Mouse (Mus musculus) heart, postnatal 0 days (tissue): ENCODE data around the gene Frem1. TPM values are rescaled to one million over a fixed set of nuclear protein-coding genes. Genes with fewer than 3 reads are reported as not detected.

ENCODE experiments used
- ATAC-seq: fragments of 200-750 bp; cut with Nextera tagmentation; 2 replicates; pipeline ENCODE4 v1.8.0; 2017; ENCODE audit warnings: low read depth, moderate number of reproducible peaks, moderate library complexity; ENCODE audit not compliant: insufficient read depth
- DNase-seq: peaks from one replicate; pipeline ENCODE4 v3.0.0-alpha.2; 2016; ENCODE audit warnings: low spot score
- H3K27ac ChIP-seq: fragments of 300-500 bp; sonication (generic); 2 replicates; pipeline ENCODE4 v1.5.1; 2014; ENCODE audit warnings: low read depth, mild to moderate bottlenecking
- H3K27me3 ChIP-seq: fragments of 300-500 bp; sonication (generic); 2 replicates; pipeline ENCODE4 v1.6.1; 2014; ENCODE audit warnings: low read length, mixed read lengths; ENCODE audit not compliant: control insufficient read depth, insufficient read depth
- H3K36me3 ChIP-seq: fragments of 300-500 bp; sonication (generic); replicated peaks from 2 replicates; pipeline ENCODE4 v1.6.1; 2014; ENCODE audit warnings: low read length, mixed read lengths; ENCODE audit not compliant: control insufficient read depth, insufficient read depth
- H3K4me1 ChIP-seq: fragments of 300-500 bp; sonication (generic); 2 replicates; pipeline ENCODE4 v1.6.1; 2014; ENCODE audit warnings: antibody characterized with exemption; ENCODE audit not compliant: control insufficient read depth, insufficient read depth
- H3K4me2 ChIP-seq: fragments of 300-500 bp; sonication (generic); 2 replicates; pipeline ENCODE4 v1.6.1; 2014; ENCODE audit warnings: low read depth, mild to moderate bottlenecking, low read length, moderate library complexity
- H3K4me3 ChIP-seq: fragments of 300-500 bp; sonication (generic); 2 replicates; pipeline ENCODE4 v1.5.1; 2014; ENCODE audit warnings: low read depth, low read length
- H3K9ac ChIP-seq: fragments of 300-500 bp; sonication (generic); replicated peaks from 2 replicates; pipeline ENCODE4 v1.6.1; 2014; ENCODE audit warnings: low read depth, low read length, mixed read lengths
- H3K9me3 ChIP-seq: fragments of 300-500 bp; sonication (generic); replicated peaks from 2 replicates; pipeline ENCODE4 v1.6.1; 2016; ENCODE audit warnings: low read length; ENCODE audit not compliant: control insufficient read depth
- CTCF ChIP-seq: IDR thresholded peaks from 2 replicates; pipeline ENCODE4 v1.5.1; 2016; ENCODE audit warnings: antibody characterized with exemption, control low read depth, low read depth
- EP300 ChIP-seq: IDR thresholded peaks from 2 replicates; pipeline ENCODE4 v1.6.1; 2016; ENCODE audit warnings: antibody characterized with exemption, low read depth
- WGBS: fragments of 180-500 bp; shearing (Covaris S2); extraction: QIAGEN DNeasy Blood & Tissue Kit; methylation state at CpG from one replicate; pipeline ENCODE4 v1.1.7; 2014; 5-methylcytosine and 5-hydroxymethylcytosine counted together
- polyA plus RNA-seq: library from polyadenylated mRNA; unstranded; fragments of >200 nt; fragmentation: Nextera tagmentation; extraction: Ambion mirVana; gene quantifications from 2 replicates; pipeline ENCODE4 v1.2.1, GENCODE M21; 2015
- total RNA-seq: library from RNA; depleted of rRNA; stranded (reverse); fragments of >200 nt; gene quantifications from 2 replicates; pipeline ENCODE4 v1.2.3, GENCODE M21; 2014; ENCODE audit warnings: low replicate concordance

The Frem1 gene
- total and polyA plus RNA-seq, 2 experiments from 2014 or later, result 1.1 to 10.3 TPM

GRCm38 (mm10) chr4:82953992-82954391, 98.1 kb downstream of the Frem1 start:
- 63% methylated on average over 4 of the region's 4 CpGs for WGBS
- TF ChIP-seq EP300, result no peak
- no peak for TF ChIP-seq CTCF
- H3K27ac ChIP-seq, result no peak overlapping the region
- no peak overlapping the region for H3K4me3 ChIP-seq
- H3K4me1 ChIP-seq, result no peaks in the 10 kb centered on the region
- no peaks in the 10 kb centered on the region for H3K27me3 ChIP-seq
- no peak overlapping the region for H3K4me2 ChIP-seq
- no peaks in the 10 kb centered on the region for H3K36me3 ChIP-seq
- DNase-seq (no peak), ATAC-seq (no peak)
- H3K9ac ChIP-seq, result no peak overlapping the region
- H3K9me3 ChIP-seq, result no peaks in the 10 kb centered on the region

- Histone ChIP-seq H3K4me2 (no peak overlapping the region), H3K4me1 (no peaks in the 10 kb centered on the region), H3K9ac (no peak overlapping the region), H3K27ac (no peak overlapping the region), H3K4me3 (no peak overlapping the region), H3K36me3 (no peaks in the 10 kb centered on the region), H3K9me3 (no peaks in the 10 kb centered on the region), H3K27me3 (no peaks in the 10 kb centered on the region)
- TF ChIP-seq EP300 (no peak), CTCF (no peak)
- ATAC-seq (no peak), DNase-seq (no peak)
- 85% methylated on average over 8 of the region's 8 CpGs for WGBS
These were observed 102.6 kb downstream of the Frem1 start for GRCm38 (mm10) chr4:82949511-82949910.

GRCm38 (mm10) chr4:82946721-82947120, 105.4 kb downstream of the Frem1 start:
- 86% methylated on average over 8 of the region's 8 CpGs for WGBS
- Histone ChIP-seq H3K4me2 (no peak overlapping the region), H3K27me3 (no peaks in the 10 kb centered on the region), H3K4me3 (no peak overlapping the region), H3K4me1 (no peaks in the 10 kb centered on the region), H3K27ac (no peak overlapping the region), H3K36me3 (no peaks in the 10 kb centered on the region), H3K9ac (no peak overlapping the region), H3K9me3 (no peaks in the 10 kb centered on the region)
- TF ChIP-seq CTCF (no peak), EP300 (no peak)
- DNase-seq (no peak), ATAC-seq (no peak)

GRCm38 (mm10) chr4:82946276-82946612, 105.9 kb downstream of the Frem1 start:
- H3K27me3 ChIP-seq, result no peaks in the 10 kb centered on the region
- WGBS, result 71% methylated on average over 3 of the region's 3 CpGs
- H3K36me3 ChIP-seq, result no peaks in the 10 kb centered on the region
- ATAC-seq (no peak), DNase-seq (no peak)
- TF ChIP-seq EP300 (no peak), CTCF (no peak)
- H3K4me3 ChIP-seq, result no peak overlapping the region
- H3K27ac ChIP-seq, result no peak overlapping the region
- H3K9me3 ChIP-seq, result no peaks in the 10 kb centered on the region
- no peaks in the 10 kb centered on the region for H3K4me1 ChIP-seq
- H3K9ac ChIP-seq, result no peak overlapping the region
- no peak overlapping the region for H3K4me2 ChIP-seq

GRCm38 (mm10) chr4:82945572-82946275, 106.4 kb downstream of the Frem1 start:
- H3K9ac ChIP-seq, result no peak overlapping the region
- no peak for TF ChIP-seq EP300
- no peak for TF ChIP-seq CTCF
- no peaks in the 10 kb centered on the region for H3K36me3 ChIP-seq
- no peak overlapping the region for H3K4me2 ChIP-seq
- ATAC-seq (no peak), DNase-seq (no peak)
- WGBS, result 80% methylated on average over 9 of the region's 9 CpGs
- H3K4me3 ChIP-seq, result no peak overlapping the region
- no peak overlapping the region for H3K27ac ChIP-seq
- H3K27me3 ChIP-seq, result no peaks in the 10 kb centered on the region
- H3K4me1 ChIP-seq, result no peaks in the 10 kb centered on the region
- H3K9me3 ChIP-seq, result no peaks in the 10 kb centered on the region

GRCm38 (mm10) chr4:82940680-82941079, 111.5 kb downstream of the Frem1 start:
- H3K4me1 ChIP-seq, result no peaks in the 10 kb centered on the region
- no peaks in the 10 kb centered on the region for H3K36me3 ChIP-seq
- H3K27me3 ChIP-seq, result no peaks in the 10 kb centered on the region
- TF ChIP-seq EP300 (no peak), CTCF (no peak)
- 77% methylated on average over 5 of the region's 5 CpGs for WGBS
- H3K9me3 ChIP-seq, result no peaks in the 10 kb centered on the region
- DNase-seq (no peak), ATAC-seq (no peak)
- H3K4me3 ChIP-seq, result no peak overlapping the region
- no peak overlapping the region for H3K9ac ChIP-seq
- H3K4me2 ChIP-seq, result no peak overlapping the region
- no peak overlapping the region for H3K27ac ChIP-seq
